In the genomic region with DNA sequence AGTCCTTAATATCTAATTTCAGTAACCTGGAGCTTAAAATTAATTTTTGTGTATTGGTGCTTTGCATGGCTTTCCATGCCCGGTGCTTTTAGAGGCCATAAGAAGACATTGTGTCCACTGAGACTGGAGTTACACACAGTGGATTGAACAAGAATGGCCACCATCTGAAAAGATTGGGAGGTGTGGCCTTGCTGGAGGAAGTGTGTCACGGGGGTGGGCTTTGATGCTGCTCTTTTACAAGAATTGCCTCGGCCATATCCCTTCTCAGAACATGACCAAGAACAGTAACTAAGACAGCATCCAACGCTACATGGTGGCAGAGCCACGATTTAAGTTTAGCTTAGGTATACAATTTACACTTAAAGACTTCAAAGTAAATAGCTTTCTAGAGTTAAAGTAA, we compare ENCODE assay signal across 19 mouse cellular contexts. TPM values are rescaled to one million over a fixed set of nuclear protein-coding genes. Genes with fewer than 3 reads are reported as not detected.
"Had no signal": no experiment of that assay in that cellular context is flagged by ENCODE, and none has a peak within 500 bp of the region (broad histone marks: within the 10 kb centered on the region; RNA-seq: fewer than 3 reads in every experiment).

No protein-coding gene starts in this region.

- ATAC-seq: midbrain, embryonic 16.5 days had no signal

- H3K4me1 ChIP-seq: midbrain, embryonic 10.5 days; midbrain, embryonic 12.5 days; neural tube, embryonic 13.5 days; neural tube, embryonic 15.5 days; stomach, embryonic 15.5 days had no signal

- H3K4me3 ChIP-seq: midbrain, embryonic 10.5 days; midbrain, embryonic 12.5 days; myocyte; neural tube, embryonic 13.5 days; neural tube, embryonic 15.5 days; stomach, embryonic 15.5 days had no signal

- H3K9ac ChIP-seq: lung, embryonic 14.5 days; midbrain, embryonic 12.5 days; neural tube, embryonic 13.5 days; neural tube, embryonic 15.5 days; stomach, embryonic 15.5 days had no signal

- H3K27ac ChIP-seq: midbrain, embryonic 10.5 days; midbrain, embryonic 12.5 days; neural tube, embryonic 13.5 days; neural tube, embryonic 15.5 days; stomach, embryonic 15.5 days; stomach, postnatal 0 days had no signal

- DNase-seq: lung, adult 18-20 months; lung, embryonic 14.5 days; lung, postnatal 10 days; lung, postnatal 4 days; midbrain, embryonic 14.5 days; right cerebral cortex, postnatal 14 days; thymus, adult 2 months; thymus, postnatal 25 days; thymus, postnatal 4 days had no signal

- H3K27me3 ChIP-seq: midbrain, embryonic 12.5 days; neural tube, embryonic 13.5 days; neural tube, embryonic 15.5 days; stomach, embryonic 15.5 days had no signal

- H3K9me3 ChIP-seq: midbrain, embryonic 10.5 days; midbrain, embryonic 12.5 days; neural tube, embryonic 13.5 days; neural tube, embryonic 15.5 days; stomach, embryonic 15.5 days had no signal

- H3K4me2 ChIP-seq: lung, embryonic 14.5 days; midbrain, embryonic 12.5 days; neural tube, embryonic 13.5 days; neural tube, embryonic 15.5 days; stomach, embryonic 15.5 days had no signal

RNA-seq across cellular contexts. Expression of gene Ccdc81, which starts 50.8 kb away (rescaled TPM):
- total RNA-seq: megakaryocyte-erythroid progenitor cell, adult 5-6 weeks had no signal
- polyA plus RNA-seq: lung, embryonic 14.5 days; myocyte; neural tube, embryonic 11.5 days; stomach, embryonic 15.5 days; thymus, adult 2 months had no signal
